Mouse (Mus musculus) liver, adult 2 months (tissue): ENCODE results near the gene Fcmr.

Source experiments
- CTCF ChIP-seq: fragments of 200-500 bp; IDR thresholded peaks from 2 replicates; pipeline ENCODE4 v1.5.1; 2011; ENCODE audit warnings: low read depth, low read length, control low read depth
- POLR2A ChIP-seq: fragments of 200-500 bp; IDR thresholded peaks from 2 replicates; pipeline ENCODE4 v1.6.1; 2011; ENCODE audit warnings: low read length, control low read depth; ENCODE audit not compliant: insufficient read depth; ENCODE audit errors: extremely low read depth

DNA sequence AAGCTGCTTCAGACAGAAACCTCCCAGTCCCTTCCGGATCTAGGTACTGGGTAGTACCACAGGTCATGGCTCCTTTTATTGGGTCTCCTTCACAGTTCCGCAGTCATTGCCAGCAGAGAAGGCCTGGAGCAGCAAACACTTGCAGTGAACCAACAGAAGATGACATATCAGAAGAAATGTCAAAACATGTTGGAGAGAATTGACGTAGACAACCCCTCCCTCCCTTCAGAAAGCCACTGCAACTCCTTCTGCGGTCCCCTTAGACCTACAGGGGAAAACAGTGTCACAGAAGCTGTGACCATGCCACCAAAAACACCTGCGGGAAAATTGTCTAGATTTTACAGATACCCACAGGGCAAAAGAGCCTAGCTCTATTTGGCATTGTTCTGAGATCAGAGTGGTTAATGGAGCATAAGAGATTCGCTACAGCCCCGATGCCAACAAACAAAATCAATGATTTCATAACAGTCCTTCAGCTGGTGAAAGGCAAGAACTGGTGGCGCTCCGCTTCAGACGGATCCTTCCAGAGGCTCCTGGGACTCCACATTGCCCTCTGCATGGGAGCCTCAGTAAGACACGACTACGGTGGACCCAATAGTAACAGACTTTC lies 46.0 kb downstream of the Fcmr start, which contains the start of gene Il20:
- TF ChIP-seq CTCF, result no peak
- TF ChIP-seq POLR2A, result no peak
